Mouse (Mus musculus) intestine, embryonic 14.5 days (tissue): ENCODE results near the gene Fam206a. TPM values are rescaled to one million over a fixed set of nuclear protein-coding genes. Genes with fewer than 3 reads are reported as not detected.

Experiments
- ATAC-seq: fragments of 200-750 bp; cut with Nextera tagmentation; replicated peaks from 2 replicates; pipeline ENCODE4 v1.8.0; 2017; ENCODE audit warnings: low read depth, moderate number of reproducible peaks, moderate TSS enrichment, moderate library complexity; ENCODE audit not compliant: low FRiP score, low TSS enrichment
- DNase-seq: peaks from one replicate; pipeline ENCODE4 v3.0.0-alpha.2; 2018; ENCODE audit warnings: low spot score
- H3K27ac ChIP-seq: fragments of 300-500 bp; sonication (generic); 2 replicates; pipeline ENCODE4 v1.5.1; 2014; ENCODE audit warnings: low read depth, mild to moderate bottlenecking, control low read depth
- H3K27me3 ChIP-seq: fragments of 300-500 bp; sonication (generic); replicated peaks from 2 replicates; pipeline ENCODE4 v1.6.1; 2014; ENCODE audit warnings: low read length, control low read depth; ENCODE audit not compliant: control insufficient read depth, insufficient read depth
- H3K36me3 ChIP-seq: fragments of 300-500 bp; sonication (generic); 2 replicates; pipeline ENCODE4 v1.6.1; 2014; ENCODE audit warnings: low read length, control low read depth; ENCODE audit not compliant: control insufficient read depth, insufficient read depth
- H3K4me1 ChIP-seq: fragments of 300-500 bp; sonication (generic); replicated peaks from 2 replicates; pipeline ENCODE4 v1.6.1; 2014; ENCODE audit warnings: low read length, control low read depth, mixed read lengths; ENCODE audit not compliant: control insufficient read depth, insufficient read depth
- H3K4me2 ChIP-seq: fragments of 300-500 bp; sonication (generic); 2 replicates; pipeline ENCODE4 v1.6.1; 2014; ENCODE audit warnings: low read length
- H3K4me3 ChIP-seq: fragments of 300-500 bp; sonication (generic); 2 replicates; pipeline ENCODE4 v1.5.1; 2014; ENCODE audit warnings: low read depth, low read length, control low read depth, mixed read lengths
- H3K9ac ChIP-seq: fragments of 300-500 bp; sonication (generic); 2 replicates; pipeline ENCODE4 v1.6.1; 2014; ENCODE audit warnings: mild to moderate bottlenecking, low read length
- H3K9me3 ChIP-seq: fragments of 300-500 bp; sonication (generic); 2 replicates; pipeline ENCODE4 v1.6.1; 2016; ENCODE audit warnings: low read length, control low read depth; ENCODE audit not compliant: control insufficient read depth
- WGBS: fragments of 180-500 bp; shearing (Covaris S2); extraction: QIAGEN DNeasy Blood & Tissue Kit; methylation state at CpG from one replicate; pipeline ENCODE4 v1.1.7; 2014; 5-methylcytosine and 5-hydroxymethylcytosine counted together
- polyA plus RNA-seq: library from polyadenylated mRNA; unstranded; fragments of >200 nt; fragmentation: Nextera tagmentation; extraction: Ambion mirVana; gene quantifications from 2 replicates; pipeline ENCODE4 v1.2.1, GENCODE M21; 2014

The Fam206a gene
- polyA plus RNA-seq, result 19.5 and 20.4 TPM in 2 replicates

GRCm38 (mm10) chr4:56801907-56802668 is at the start of gene Fam206a, which contains the start of gene Elp1:
Gene Fam206a, plus strand, starts transcription at chr4:56802345.
Gene Elp1, minus strand, starts transcription at chr4:56802331.
- H3K9me3 ChIP-seq, result no peaks in the 10 kb centered on the region
- H3K9ac ChIP-seq, result peak within 1 kb of the TSS; percentile 86
- ATAC-seq, result peak; percentile 98
- DNase-seq, result peak; percentile 100
- peak within 1 kb of the TSS; percentile 82 for H3K4me2 ChIP-seq
- H3K4me1 ChIP-seq, result peaks cover 15% of the 10 kb centered on the region
- under 1% methylated on average over 72 of the region's 72 CpGs for WGBS
- H3K27ac ChIP-seq, result peak within 1 kb of the TSS; percentile 70
- no peaks in the 10 kb centered on the region for H3K27me3 ChIP-seq
- peaks cover 55% of the 10 kb centered on the region for H3K36me3 ChIP-seq
- peak within 1 kb of the TSS; percentile 98 for H3K4me3 ChIP-seq

GRCm38 (mm10) chr4:56756021-56756420 is 46.1 kb upstream of the Fam206a start:
- Histone ChIP-seq H3K36me3 (peaks cover 90% of the 10 kb centered on the region), H3K4me1 (no peaks in the 10 kb centered on the region), H3K27ac (no peak overlapping the region), H3K4me3 (no peak overlapping the region), H3K9me3 (no peaks in the 10 kb centered on the region), H3K27me3 (no peaks in the 10 kb centered on the region), H3K4me2 (no peak overlapping the region), H3K9ac (no peak overlapping the region)
- no peak for DNase-seq
- 94% methylated on average over 5 of the region's 5 CpGs for WGBS
- ATAC-seq, result no peak

GRCm38 (mm10) chr4:56756966-56757600 is 45.1 kb upstream of the Fam206a start:
- H3K9ac ChIP-seq, result no peak overlapping the region
- DNase-seq (no peak), ATAC-seq (no peak)
- H3K4me1 ChIP-seq, result no peaks in the 10 kb centered on the region
- no peaks in the 10 kb centered on the region for H3K27me3 ChIP-seq
- 91% methylated on average over 10 of the region's 10 CpGs for WGBS
- H3K4me2 ChIP-seq, result no peak overlapping the region
- H3K4me3 ChIP-seq, result no peak overlapping the region
- no peaks in the 10 kb centered on the region for H3K9me3 ChIP-seq
- no peak overlapping the region for H3K27ac ChIP-seq
- H3K36me3 ChIP-seq, result peaks cover 89% of the 10 kb centered on the region

GRCm38 (mm10) chr4:56757693-56758092 is 44.5 kb upstream of the Fam206a start:
- H3K27me3 ChIP-seq, result no peaks in the 10 kb centered on the region
- no peak overlapping the region for H3K4me3 ChIP-seq
- DNase-seq (no peak), ATAC-seq (no peak)
- 94% methylated on average over 1 of the region's 1 CpGs for WGBS
- no peak overlapping the region for H3K27ac ChIP-seq
- no peak overlapping the region for H3K4me2 ChIP-seq
- no peaks in the 10 kb centered on the region for H3K4me1 ChIP-seq
- H3K9me3 ChIP-seq, result no peaks in the 10 kb centered on the region
- H3K36me3 ChIP-seq, result peaks cover 93% of the 10 kb centered on the region
- H3K9ac ChIP-seq, result no peak overlapping the region

GRCm38 (mm10) chr4:56767861-56768284 is 34.3 kb upstream of the Fam206a start:
- ATAC-seq, result no peak
- Histone ChIP-seq H3K27ac (no peak overlapping the region), H3K9ac (no peak overlapping the region), H3K4me2 (no peak overlapping the region), H3K4me1 (no peaks in the 10 kb centered on the region), H3K4me3 (no peak overlapping the region), H3K36me3 (peaks cover 98% of the 10 kb centered on the region), H3K9me3 (no peaks in the 10 kb centered on the region), H3K27me3 (no peaks in the 10 kb centered on the region)
- WGBS, result 80% methylated on average over 4 of the region's 5 CpGs
- no peak for DNase-seq

GRCm38 (mm10) chr4:56768913-56769312 is 33.2 kb upstream of the Fam206a start:
- Histone ChIP-seq H3K27ac (no peak overlapping the region), H3K9ac (no peak overlapping the region), H3K36me3 (peaks cover 98% of the 10 kb centered on the region), H3K4me3 (no peak overlapping the region), H3K4me1 (no peaks in the 10 kb centered on the region), H3K27me3 (no peaks in the 10 kb centered on the region), H3K4me2 (no peak overlapping the region), H3K9me3 (no peaks in the 10 kb centered on the region)
- ATAC-seq (no peak), DNase-seq (no peak)
- WGBS, result 92% methylated on average over 7 of the region's 7 CpGs

GRCm38 (mm10) chr4:56771065-56771464 is 31.1 kb upstream of the Fam206a start:
- no peak overlapping the region for H3K9ac ChIP-seq
- no peaks in the 10 kb centered on the region for H3K9me3 ChIP-seq
- no peak overlapping the region for H3K4me3 ChIP-seq
- no peak for DNase-seq
- no peaks in the 10 kb centered on the region for H3K27me3 ChIP-seq
- 60% methylated on average over 1 of the region's 1 CpGs for WGBS
- no peak for ATAC-seq
- no peak overlapping the region for H3K4me2 ChIP-seq
- H3K4me1 ChIP-seq, result no peaks in the 10 kb centered on the region
- no peak overlapping the region for H3K27ac ChIP-seq
- H3K36me3 ChIP-seq, result peaks cover 96% of the 10 kb centered on the region

GRCm38 (mm10) chr4:56791373-56791772 is 10.8 kb upstream of the Fam206a start:
- Histone ChIP-seq H3K4me2 (no peak overlapping the region), H3K4me1 (no peaks in the 10 kb centered on the region), H3K27me3 (no peaks in the 10 kb centered on the region), H3K36me3 (peaks cover 91% of the 10 kb centered on the region), H3K4me3 (no peak overlapping the region), H3K9me3 (no peaks in the 10 kb centered on the region), H3K9ac (no peak overlapping the region), H3K27ac (no peak overlapping the region)
- 40% methylated on average over 1 of the region's 1 CpGs for WGBS
- DNase-seq (no peak), ATAC-seq (no peak)
